Mouse (Mus musculus) erythroid progenitor cell, adult 5-6 weeks (primary cell): ENCODE measurements around the gene Cyb5rl. TPM values are rescaled to one million over a fixed set of nuclear protein-coding genes. Genes with fewer than 3 reads are reported as not detected.
A peak's percentile ranks its signal among the peaks of the same experiment; 100 is the strongest.

Experiments used
- ATAC-seq: replicated peaks from 2 replicates; pipeline ENCODE4 v1.8.0; 2016; ENCODE audit warnings: moderate number of reproducible peaks, mild to moderate bottlenecking, moderate TSS enrichment, inconsistent platforms; ENCODE audit not compliant: poor library complexity, low FRiP score, severe bottlenecking
- total RNA-seq, 2 experiments: library from RNA; stranded (forward) in 1 of 2; stranded (reverse) in 1 of 2; fragments of 150-400 nt in 1 of 2; fragments of 186-747, 209-891 nt in 1 of 2; gene quantifications; 2 replicates each; pipeline versions ENCODE4 v1.2.3 to v1.2.4; 2015 to 2017; ENCODE audit warnings: low replicate concordance in 2 of 2

Gene Cyb5rl
- total RNA-seq, 2 experiments from 2014 or later, result 0.15 TPM; not detected in 1

DNA sequence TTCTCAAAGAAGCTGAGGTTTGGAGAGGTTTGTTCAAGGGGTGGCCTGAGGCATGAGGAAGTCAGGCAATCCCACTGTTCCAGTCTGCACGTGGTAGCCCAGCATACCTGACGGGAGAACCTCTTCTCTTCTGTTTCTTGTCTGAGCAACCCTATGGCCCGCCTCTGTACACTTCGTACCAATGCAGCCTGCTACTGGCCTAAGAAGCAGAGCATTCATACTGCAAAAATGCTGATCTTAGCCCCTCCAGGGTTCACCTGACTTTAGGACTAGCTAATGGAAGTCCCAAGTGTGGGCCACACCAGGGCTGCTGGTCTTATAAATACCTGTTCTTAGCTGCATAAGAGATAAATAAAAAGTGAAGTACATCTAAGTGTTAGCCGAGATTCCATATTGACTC, 8.4 kb upstream of the Cyb5rl start:
- ATAC-seq, result no peak

DNA sequence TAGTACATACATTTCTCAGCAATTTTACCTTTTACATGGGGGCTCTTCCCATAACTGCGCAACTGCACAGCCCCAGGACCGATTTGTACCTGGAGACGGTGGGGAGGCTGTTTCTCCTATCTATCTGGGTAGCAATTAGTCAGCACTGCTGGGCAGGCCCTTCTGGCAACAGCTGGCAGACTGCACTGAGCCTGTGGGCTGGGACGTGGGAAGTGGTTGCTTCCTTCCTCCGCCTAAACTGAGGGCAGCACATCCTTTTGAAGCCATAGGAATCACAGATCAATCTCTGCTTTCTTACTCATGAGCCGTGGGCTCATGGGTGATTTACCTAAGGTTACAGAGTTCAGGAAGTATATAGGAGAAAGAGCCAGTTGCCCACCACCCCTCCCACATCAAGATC, 8.0 kb upstream of the Cyb5rl start:
- no peak for ATAC-seq

- ATAC-seq, result no peak
These were observed 5.2 kb upstream of the Cyb5rl start for GRCm38 (mm10) chr4:107061560-107061959.

DNA sequence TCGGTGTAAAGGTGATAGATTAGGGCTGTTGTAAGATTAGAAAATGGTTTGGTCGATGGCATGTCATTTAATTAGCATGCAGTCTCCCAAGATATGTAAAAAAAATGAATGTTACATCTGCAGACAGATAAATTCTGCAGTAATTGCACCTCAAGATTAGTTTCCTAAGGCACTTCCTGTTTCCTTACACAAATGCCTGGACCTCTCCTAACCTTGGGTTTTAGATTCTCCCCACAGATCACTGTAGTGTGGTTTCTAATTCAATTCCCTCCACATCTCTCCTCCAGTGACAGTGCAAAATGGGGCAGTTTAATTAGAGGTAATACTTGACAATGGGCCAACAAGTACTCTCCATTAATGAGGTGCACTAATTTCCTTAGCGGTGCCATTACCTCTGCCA, 3.6 kb upstream of the Cyb5rl start:
- no peak for ATAC-seq

- ATAC-seq, result no peak
These were observed 2.2 kb upstream of the Cyb5rl start for GRCm38 (mm10) chr4:107064394-107065098.

DNA sequence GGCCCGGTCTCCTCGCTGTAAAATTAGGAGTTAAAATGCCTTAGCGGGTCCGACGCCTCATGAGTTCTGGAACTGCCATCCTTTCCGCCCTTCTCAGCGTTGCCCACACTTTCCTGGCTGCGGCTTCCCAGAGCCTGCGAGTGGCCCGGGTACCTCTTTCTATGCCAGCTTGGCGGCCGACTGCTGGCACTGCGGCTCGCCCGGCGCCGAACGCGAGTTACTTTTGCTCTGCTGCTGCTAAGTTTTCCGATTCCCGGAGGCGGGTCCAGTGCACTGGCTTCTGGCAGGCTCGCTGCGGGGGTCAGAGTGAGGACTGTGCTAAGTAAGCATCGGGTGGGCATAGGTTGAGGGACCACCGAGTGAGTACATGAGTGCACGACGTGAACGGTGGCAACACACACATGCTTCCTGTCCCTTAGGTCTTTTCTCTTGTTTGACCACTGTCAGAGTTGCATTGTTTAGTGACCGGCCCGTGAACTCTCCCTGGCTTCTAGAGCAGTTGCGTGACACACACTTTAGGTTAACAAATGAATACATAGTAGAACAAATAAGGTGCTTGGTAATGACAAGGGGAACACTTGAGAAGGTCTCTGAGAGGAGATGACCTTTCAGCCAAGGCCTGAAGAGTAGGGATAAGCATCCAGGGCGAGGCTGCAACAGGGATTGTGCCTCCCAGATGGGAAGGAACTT, 508 bp downstream of the Cyb5rl start:
- ATAC-seq, result peak; percentile 27

- ATAC-seq, result no peak
These were observed 5.6 kb downstream of the Cyb5rl start for GRCm38 (mm10) chr4:107072343-107072742.

GRCm38 (mm10) chr4:107075456-107075855, 8.7 kb downstream of the Cyb5rl start:
- no peak for ATAC-seq

DNA sequence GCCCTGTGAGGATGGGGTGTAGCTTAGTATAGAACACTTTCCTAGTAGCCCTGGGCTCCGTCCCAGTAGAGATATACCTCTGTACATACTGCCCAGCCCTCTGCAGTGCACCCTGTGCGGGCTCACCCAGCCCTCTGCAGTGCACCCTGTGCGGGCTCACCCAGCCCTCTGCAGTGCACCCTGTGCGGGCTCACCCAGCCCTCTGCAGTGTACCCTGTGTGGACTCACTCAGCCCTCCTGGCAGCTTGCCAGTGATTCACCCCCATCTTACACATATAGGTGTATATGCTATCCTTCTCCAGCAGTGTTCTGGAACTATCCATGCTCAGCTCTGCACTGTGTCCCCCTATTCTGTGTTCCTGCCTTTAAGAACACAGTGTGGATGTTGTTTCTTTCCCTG, 12.1 kb downstream of the Cyb5rl start:
- ATAC-seq, result no peak

DNA sequence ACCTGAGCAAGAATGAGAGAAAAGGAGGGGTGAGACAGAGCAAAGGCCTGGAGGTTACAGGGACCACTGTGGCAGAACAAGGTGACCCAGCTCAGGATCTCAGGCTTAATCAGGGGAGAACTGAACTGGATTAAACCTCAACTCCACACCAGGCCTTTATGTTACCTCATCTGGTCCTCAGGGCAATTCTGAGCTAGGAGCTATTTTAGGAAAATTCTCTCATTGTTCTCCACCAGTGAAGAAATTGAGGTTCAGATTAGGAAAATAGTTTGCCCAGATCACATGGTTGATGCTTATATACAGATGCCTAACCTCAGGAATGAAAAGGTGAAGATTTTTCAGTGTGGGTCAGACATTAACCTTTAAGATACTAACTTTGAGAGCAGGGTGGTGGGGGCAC, 12.9 kb downstream of the Cyb5rl start:
- no peak for ATAC-seq

GRCm38 (mm10) chr4:107082185-107082584, 15.4 kb downstream of the Cyb5rl start:
- ATAC-seq, result no peak

- ATAC-seq, result no peak
These were observed 16.3 kb downstream of the Cyb5rl start for GRCm38 (mm10) chr4:107083126-107083525.

- ATAC-seq, result no peak
These were observed 17.6 kb downstream of the Cyb5rl start for GRCm38 (mm10) chr4:107084343-107084742.

GRCm38 (mm10) chr4:107084858-107085257, 18.1 kb downstream of the Cyb5rl start:
- ATAC-seq, result no peak

- no peak for ATAC-seq
These were observed 24.9 kb downstream of the Cyb5rl start for GRCm38 (mm10) chr4:107091696-107092095.

GRCm38 (mm10) chr4:107094484-107095187, 27.8 kb downstream of the Cyb5rl start:
- ATAC-seq, result no peak

- ATAC-seq, result no peak
These were observed 29.3 kb downstream of the Cyb5rl start for GRCm38 (mm10) chr4:107096043-107096442.

- no peak for ATAC-seq
These were observed 30.1 kb downstream of the Cyb5rl start, which contains the start of gene Cdcp2 for GRCm38 (mm10) chr4:107096841-107097373. Gene Cdcp2, plus strand, starts transcription at chr4:107096891.

DNA sequence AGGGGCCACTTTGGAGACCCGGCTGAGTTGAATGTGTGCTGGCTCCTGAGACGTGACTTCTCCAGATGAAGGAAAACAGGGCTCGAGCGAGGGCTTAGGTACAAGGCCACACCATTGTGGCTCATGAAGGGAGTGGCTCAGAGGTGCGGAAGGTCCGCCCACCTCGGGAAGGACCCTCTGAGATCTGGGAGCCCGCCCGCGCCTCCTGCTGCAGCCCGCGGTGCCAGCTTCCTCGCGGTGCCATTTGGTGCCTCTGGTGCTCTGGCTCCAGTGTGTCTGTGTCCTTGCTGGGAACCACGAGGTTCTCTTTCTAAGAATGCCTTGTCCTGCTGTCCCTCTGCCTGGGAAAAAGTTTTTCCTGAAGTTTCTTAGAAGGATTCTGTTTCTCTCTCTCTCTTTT, 31.1 kb downstream of the Cyb5rl start:
- ATAC-seq, result no peak

DNA sequence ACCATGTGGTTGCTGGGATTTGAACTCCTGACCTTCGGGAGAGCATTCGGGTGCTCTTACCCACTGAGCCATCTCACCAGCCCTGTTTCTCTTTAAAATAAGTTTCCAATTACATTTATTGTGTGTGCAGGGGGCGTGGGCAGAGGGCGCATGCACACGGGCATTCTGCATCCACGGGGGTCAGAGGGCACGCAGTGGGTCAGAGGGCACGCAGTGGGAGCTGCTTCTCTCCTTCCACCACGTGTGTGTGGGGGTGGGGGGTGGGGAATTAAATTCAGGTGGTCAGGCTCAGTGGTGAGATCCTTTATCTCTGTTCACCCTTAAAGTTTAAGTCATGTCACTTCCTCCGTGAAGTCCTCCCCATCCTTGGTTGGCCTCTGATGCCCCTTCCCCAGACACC, 31.6 kb downstream of the Cyb5rl start:
- no peak for ATAC-seq
